Mouse (Mus musculus) liver, embryonic 14.5 days (tissue): Measurements from ENCODE around the gene Fam181a. TPM values are rescaled to one million over a fixed set of nuclear protein-coding genes. Genes with fewer than 3 reads are reported as not detected.

Source experiments
- ATAC-seq: fragments of 200-750 bp; cut with Nextera tagmentation; 2 replicates; pipeline ENCODE4 v1.8.0; 2017; ENCODE audit warnings: moderate number of reproducible peaks, mild to moderate bottlenecking, moderate library complexity; ENCODE audit not compliant: insufficient read depth
- DNase-seq, 3 experiments: peaks; one replicate each; pipeline ENCODE4 v3.0.0-alpha.2; 2012 to 2013; ENCODE audit warnings: low read depth in 3 of 3, low spot score in 3 of 3
- H3K27ac ChIP-seq: fragments of 300-500 bp; sonication (generic); 2 replicates; pipeline ENCODE4 v1.5.1; 2014; ENCODE audit warnings: moderate library complexity, mild to moderate bottlenecking, control low read depth, inconsistent platforms
- H3K27me3 ChIP-seq: fragments of 300-500 bp; sonication (generic); 2 replicates; pipeline ENCODE4 v1.6.1; 2014; ENCODE audit warnings: mild to moderate bottlenecking, low read length, moderate library complexity; ENCODE audit not compliant: control insufficient read depth, insufficient read depth
- H3K36me3 ChIP-seq: fragments of 300-500 bp; sonication (generic); replicated peaks from 2 replicates; pipeline ENCODE4 v1.6.1; 2014; ENCODE audit warnings: low read depth; ENCODE audit not compliant: control insufficient read depth, insufficient read depth
- H3K4me1 ChIP-seq, 2 experiments: fragments of 200-500 bp in 1 of 2; fragments of 300-500 bp in 1 of 2; sonication (generic) in 1 of 2; replicated peaks; 2 replicates each; pipeline ENCODE4 v1.6.1; 2012 to 2014; ENCODE audit warnings: antibody characterized with exemption in 1 of 2, inconsistent platforms in 1 of 2, low read length in 1 of 2; ENCODE audit not compliant: control insufficient read depth in 2 of 2, insufficient read depth in 2 of 2
- H3K4me2 ChIP-seq: fragments of 300-500 bp; sonication (generic); 2 replicates; pipeline ENCODE4 v1.6.1; 2014; ENCODE audit warnings: low read depth, mild to moderate bottlenecking, control low read depth, moderate library complexity
- H3K4me3 ChIP-seq, 2 experiments: fragments of 200-500 bp in 1 of 2; fragments of 300-500 bp in 1 of 2; sonication (generic) in 1 of 2; 2 replicates each; pipeline ENCODE4 v1.5.1; 2012 to 2014; ENCODE audit warnings: low read depth in 2 of 2, low read length in 2 of 2, mild to moderate bottlenecking in 2 of 2, control low read depth in 1 of 2, inconsistent platforms in 1 of 2, moderate library complexity in 1 of 2; ENCODE audit not compliant: insufficient read depth in 1 of 2
- H3K9ac ChIP-seq: fragments of 300-500 bp; sonication (generic); replicated peaks from 2 replicates; pipeline ENCODE4 v1.6.1; 2014; ENCODE audit warnings: mild to moderate bottlenecking, control low read depth, moderate library complexity
- H3K9me3 ChIP-seq: fragments of 300-500 bp; sonication (generic); 2 replicates; pipeline ENCODE4 v1.6.1; 2016; ENCODE audit warnings: low read length, mixed read lengths; ENCODE audit not compliant: control insufficient read depth
- CTCF ChIP-seq: IDR thresholded peaks from 2 replicates; pipeline ENCODE4 v1.5.1; 2016; ENCODE audit warnings: antibody characterized with exemption, low read depth, control low read depth
- EP300 ChIP-seq: IDR thresholded peaks from 2 replicates; pipeline ENCODE4 v1.6.1; 2016; ENCODE audit warnings: antibody characterized with exemption, low read depth
- WGBS: fragments of 180-500 bp; shearing (Covaris S2); extraction: QIAGEN DNeasy Blood & Tissue Kit; methylation state at CpG from one replicate; pipeline ENCODE4 v1.1.7; 2014; ENCODE audit not compliant: insufficient replicate concordance; 5-methylcytosine and 5-hydroxymethylcytosine counted together
- polyA plus RNA-seq, 2 experiments: library from polyadenylated mRNA; depleted of rRNA in 1 of 2; stranded (reverse) in 1 of 2; unstranded in 1 of 2; fragments of >200 nt; fragmentation: Nextera tagmentation in 1 of 2; extraction: Ambion mirVana in 1 of 2; gene quantifications; 2 replicates each; pipeline versions ENCODE4 v1.2.1 to v1.2.3; 2012 to 2014

Gene Fam181a
- polyA plus RNA-seq, 2 experiments = not detected

- no peak overlapping the region for H3K9ac ChIP-seq
- H3K9me3 ChIP-seq = no peaks in the 10 kb centered on the region
- 7% methylated on average over 2 of the region's 2 CpGs for WGBS
- TF ChIP-seq EP300 (no peak), CTCF (no peak)
- H3K4me3 ChIP-seq = no peak overlapping the region
- H3K27ac ChIP-seq = no peak overlapping the region
- H3K4me2 ChIP-seq = no peak overlapping the region
- DNase-seq = no peak
- no peaks in the 10 kb centered on the region for H3K36me3 ChIP-seq
- no peak for ATAC-seq
- H3K4me1 ChIP-seq = no peaks in the 10 kb centered on the region
- no peaks in the 10 kb centered on the region for H3K27me3 ChIP-seq
These were observed 22.1 kb downstream of the Fam181a start for GRCm38 (mm10) chr12:103332879-103333278.

GRCm38 (mm10) chr12:103333426-103333825 is 22.7 kb downstream of the Fam181a start:
- Histone ChIP-seq H3K9me3 (no peaks in the 10 kb centered on the region), H3K4me3 (no peak overlapping the region)
- TF ChIP-seq EP300 (no peak), CTCF (no peak)

GRCm38 (mm10) chr12:103336766-103337165 is 26.0 kb downstream of the Fam181a start:
- H3K27me3 ChIP-seq = no peaks in the 10 kb centered on the region
- no peak overlapping the region for H3K4me2 ChIP-seq
- ATAC-seq = no peak
- H3K36me3 ChIP-seq = no peaks in the 10 kb centered on the region
- H3K9ac ChIP-seq = no peak overlapping the region
- no peaks in the 10 kb centered on the region for H3K9me3 ChIP-seq
- no peak for TF ChIP-seq CTCF
- TF ChIP-seq EP300 = no peak
- H3K4me3 ChIP-seq = no peak overlapping the region
- WGBS = 16% methylated on average over 3 of the region's 3 CpGs
- DNase-seq = no peak
- H3K27ac ChIP-seq = no peak overlapping the region
- no peaks in the 10 kb centered on the region for H3K4me1 ChIP-seq

More at GRCm38 (mm10) chr12:103333426-103333825, 22.7 kb downstream of the Fam181a start:
- H3K4me1 ChIP-seq = no peaks in the 10 kb centered on the region
- H3K27me3 ChIP-seq = no peaks in the 10 kb centered on the region
- ATAC-seq (no peak), DNase-seq (no peak)
- no peak overlapping the region for H3K9ac ChIP-seq
- H3K36me3 ChIP-seq = no peaks in the 10 kb centered on the region
- 79% methylated on average over 15 of the region's 15 CpGs for WGBS
- H3K4me2 ChIP-seq = no peak overlapping the region
- H3K27ac ChIP-seq = no peak overlapping the region

GRCm38 (mm10) chr12:103338162-103338798 is 27.5 kb downstream of the Fam181a start:
- ATAC-seq = no peak
- Histone ChIP-seq H3K4me2 (no peak overlapping the region), H3K4me1 (no peaks in the 10 kb centered on the region; a peak in 1 of 4 replicates), H3K4me3 (no peak overlapping the region), H3K9ac (no peak overlapping the region), H3K27me3 (no peaks in the 10 kb centered on the region), H3K36me3 (no peaks in the 10 kb centered on the region), H3K9me3 (no peaks in the 10 kb centered on the region), H3K27ac (no peak overlapping the region)
- TF ChIP-seq CTCF (no peak), EP300 (no peak)
- no peak for DNase-seq
- WGBS = 28% methylated on average over 14 of the region's 14 CpGs

GRCm38 (mm10) chr12:103341212-103341611 is 30.4 kb downstream of the Fam181a start:
- 23% methylated on average over 5 of the region's 5 CpGs for WGBS
- Histone ChIP-seq H3K4me2 (no peak overlapping the region), H3K9ac (no peak overlapping the region), H3K9me3 (no peaks in the 10 kb centered on the region), H3K4me3 (no peak overlapping the region), H3K4me1 (no peaks in the 10 kb centered on the region; a peak in 2 of 4 replicates), H3K27ac (no peak overlapping the region), H3K36me3 (no peaks in the 10 kb centered on the region), H3K27me3 (no peaks in the 10 kb centered on the region)
- DNase-seq (peak in 1 of 3 experiments; percentile 14), ATAC-seq (peak; percentile 25; the same call in 1 of the 2 replicates)
- no peak for TF ChIP-seq CTCF
